Mouse (Mus musculus) midbrain, embryonic 10.5 days (tissue): ENCODE measurements around the gene 1810010H24Rik. TPM values are rescaled to one million over a fixed set of nuclear protein-coding genes. Genes with fewer than 3 reads are reported as not detected.
"Not testable (repeated sequence)": the region's sequence is repeated elsewhere in the genome, so short reads cannot be mapped to it uniquely, and the experiment has no call there.

Source experiments
- DNase-seq: peaks from one replicate; pipeline ENCODE4 v3.0.0-alpha.2; 2017; ENCODE audit warnings: low spot score
- H3K27ac ChIP-seq: fragments of 300-500 bp; sonication (generic); replicated peaks from 2 replicates; pipeline ENCODE4 v1.5.1; 2016; ENCODE audit warnings: mild to moderate bottlenecking
- H3K27me3 ChIP-seq: fragments of 300-500 bp; sonication (generic); 2 replicates; pipeline ENCODE4 v1.6.1; 2016; ENCODE audit warnings: low read depth, mild to moderate bottlenecking; ENCODE audit not compliant: poor library complexity, severe bottlenecking
- H3K36me3 ChIP-seq: fragments of 300-500 bp; sonication (generic); 2 replicates; pipeline ENCODE4 v1.6.1; 2016; ENCODE audit warnings: mild to moderate bottlenecking, moderate library complexity
- H3K4me1 ChIP-seq: fragments of 300-500 bp; sonication (generic); 2 replicates; pipeline ENCODE4 v1.6.1; 2016
- H3K4me3 ChIP-seq: fragments of 300-500 bp; sonication (generic); 2 replicates; pipeline ENCODE4 v1.5.1; 2016; ENCODE audit warnings: mild to moderate bottlenecking, moderate library complexity
- H3K9me3 ChIP-seq: fragments of 300-500 bp; sonication (generic); replicated peaks from 2 replicates; pipeline ENCODE4 v1.6.1; 2016; ENCODE audit warnings: mild to moderate bottlenecking
- WGBS: fragments of 180-500 bp; shearing (Covaris S2); methylation state at CpG from one replicate; pipeline ENCODE4 v1.1.7; 2016; 5-methylcytosine and 5-hydroxymethylcytosine counted together
- polyA plus RNA-seq: library from polyadenylated mRNA; unstranded; fragments of >200 nt; fragmentation: Nextera tagmentation; extraction: Ambion mirVana; gene quantifications from 2 replicates; pipeline ENCODE4 v1.2.1, GENCODE M21; 2016

1810010H24Rik gene
- polyA plus RNA-seq, 1 experiment from 2014 or later, result 2.0 TPM

DNA sequence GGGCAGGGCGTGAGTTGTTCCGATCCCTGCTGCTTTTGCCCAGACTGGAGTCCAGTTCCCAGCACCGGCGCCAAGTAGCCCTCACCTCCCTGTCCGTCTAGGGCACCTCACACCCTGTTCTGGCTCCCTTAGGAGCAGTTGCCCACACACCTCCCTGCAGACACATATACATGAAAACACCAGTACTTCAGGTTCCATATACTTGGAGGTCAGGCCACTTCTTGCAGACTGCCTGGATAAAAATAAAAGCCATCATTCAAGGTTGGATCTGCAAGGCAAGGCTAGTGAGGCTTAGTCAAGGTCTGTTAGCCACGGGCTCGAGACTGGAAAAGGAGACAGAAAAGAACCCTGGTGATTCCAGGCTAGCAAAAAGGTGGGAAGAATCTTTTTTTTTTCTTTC, 6.2 kb downstream of the 1810010H24Rik start:
- peaks cover 25% of the 10 kb centered on the region for H3K27me3 ChIP-seq
- H3K9me3 ChIP-seq, result no peaks in the 10 kb centered on the region
- 24% methylated on average over 7 of the region's 7 CpGs for WGBS
- DNase-seq, result peak; percentile 36
- peaks cover 22% of the 10 kb centered on the region for H3K36me3 ChIP-seq
- H3K4me3 ChIP-seq, result no peak overlapping the region
- H3K4me1 ChIP-seq, result peaks cover 45% of the 10 kb centered on the region
- peak overlapping the region; percentile 49; the same call in 1 of the 2 replicates for H3K27ac ChIP-seq

DNA sequence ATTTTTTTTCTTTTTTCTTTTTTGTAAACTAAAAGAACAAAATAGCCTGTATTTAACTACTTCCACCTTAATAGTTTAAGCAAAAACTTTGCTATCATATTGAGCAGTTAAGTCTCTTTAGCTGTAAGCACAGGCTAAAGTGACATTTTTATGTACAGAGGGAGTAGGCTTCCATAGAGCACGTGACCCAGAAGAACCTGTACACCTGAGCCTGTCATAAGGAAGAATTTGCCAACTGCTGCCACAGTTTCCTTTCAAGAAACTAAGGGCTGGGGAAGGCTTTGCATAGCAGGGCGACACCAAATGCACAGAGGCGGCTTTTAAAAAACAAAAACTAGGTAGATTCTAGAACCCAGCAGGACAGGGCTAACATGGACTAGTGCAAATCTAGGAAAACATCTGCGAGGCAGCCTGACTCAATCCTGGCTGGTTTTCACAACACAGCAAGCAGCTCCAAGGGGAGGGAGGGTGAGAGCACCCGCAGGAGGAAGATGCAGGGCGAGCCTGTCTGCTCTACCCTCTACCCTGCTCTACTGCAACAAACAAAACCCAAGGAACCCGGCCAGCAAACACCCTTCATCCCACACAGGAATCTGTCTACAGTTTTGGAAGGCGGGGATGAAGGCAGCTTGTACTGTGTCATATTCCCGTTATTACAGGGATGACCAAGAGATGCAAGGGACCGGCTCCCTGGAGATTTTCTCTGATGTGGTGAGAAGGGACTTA, 8.8 kb downstream of the 1810010H24Rik start:
- Histone ChIP-seq H3K27me3 (peaks cover 10% of the 10 kb centered on the region), H3K36me3 (peaks cover 48% of the 10 kb centered on the region), H3K4me3 (no peak overlapping the region), H3K4me1 (peaks cover 23% of the 10 kb centered on the region), H3K27ac (no peak overlapping the region), H3K9me3 (no peaks in the 10 kb centered on the region)
- 87% methylated on average over 10 of the region's 10 CpGs for WGBS
- DNase-seq, result no peak

DNA sequence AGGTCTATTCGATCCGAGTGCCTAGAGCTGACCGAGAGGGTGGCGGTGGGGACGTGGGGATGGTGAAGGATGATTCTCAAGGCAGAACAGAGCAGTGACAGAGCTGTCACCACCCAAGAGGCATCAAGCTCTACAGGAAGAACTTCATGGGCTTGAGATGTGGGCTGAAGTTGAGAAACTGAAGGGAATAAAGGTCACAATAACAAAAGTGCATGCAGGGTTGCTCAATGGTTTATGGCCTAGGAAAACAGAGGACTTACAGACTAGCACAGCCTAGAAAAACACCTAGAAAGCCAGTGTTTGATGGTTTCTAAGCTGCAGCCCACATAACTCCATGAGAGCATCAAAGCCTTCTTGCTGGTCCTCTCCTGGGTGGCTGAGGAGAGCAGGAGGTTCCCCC, 13.9 kb downstream of the 1810010H24Rik start:
- Histone ChIP-seq H3K9me3 (no peaks in the 10 kb centered on the region), H3K4me1 (no peaks in the 10 kb centered on the region), H3K27me3 (no peaks in the 10 kb centered on the region), H3K36me3 (peaks cover 98% of the 10 kb centered on the region), H3K4me3 (no peak overlapping the region), H3K27ac (no peak overlapping the region)
- 94% methylated on average over 5 of the region's 5 CpGs for WGBS
- no peak for DNase-seq

DNA sequence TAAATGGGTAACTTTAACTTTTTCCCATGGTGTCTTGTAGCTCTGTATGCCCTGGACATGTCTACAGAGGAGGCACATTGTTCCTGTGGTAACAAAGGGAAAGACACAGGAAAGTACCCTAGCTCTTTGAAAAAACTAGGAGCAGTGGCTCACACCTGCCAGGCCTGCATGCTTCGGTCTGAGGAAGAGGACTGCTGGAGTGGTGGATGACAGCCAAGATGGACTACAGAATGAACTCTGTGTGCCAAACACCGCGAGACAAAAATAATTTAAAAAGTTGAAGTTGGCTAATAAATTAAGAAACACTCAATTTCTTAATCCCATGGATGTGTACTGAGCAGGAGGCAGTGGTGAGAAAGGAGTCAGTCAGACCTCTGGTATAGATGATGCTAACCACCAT, 15.9 kb downstream of the 1810010H24Rik start:
- Histone ChIP-seq H3K36me3 (peaks cover 98% of the 10 kb centered on the region), H3K27ac (no peak overlapping the region), H3K27me3 (no peaks in the 10 kb centered on the region), H3K9me3 (no peaks in the 10 kb centered on the region), H3K4me1 (no peaks in the 10 kb centered on the region), H3K4me3 (no peak overlapping the region)
- WGBS, result 98% methylated on average over 3 of the region's 3 CpGs
- DNase-seq, result no peak

DNA sequence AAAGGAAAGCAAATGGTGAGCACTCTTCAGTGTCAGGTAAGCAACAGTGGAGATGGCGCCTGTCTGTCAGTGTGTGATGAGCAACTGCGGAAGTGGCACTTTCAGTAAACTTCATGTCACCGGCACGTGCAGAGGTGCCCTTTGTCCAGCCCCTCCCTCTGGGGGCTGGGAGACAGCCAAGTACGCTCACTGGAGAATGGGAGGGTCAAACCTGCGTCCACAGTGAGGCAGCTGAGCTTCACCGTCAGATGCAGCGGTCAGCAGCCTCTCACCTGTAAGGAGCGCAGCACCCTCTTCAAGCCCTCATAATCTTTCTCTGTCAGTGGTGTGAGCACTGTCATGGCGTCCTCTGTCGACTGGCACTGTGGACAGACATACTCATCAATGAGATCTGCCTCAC, 17.9 kb downstream of the 1810010H24Rik start:
- Histone ChIP-seq H3K27ac (no peak overlapping the region), H3K4me1 (no peaks in the 10 kb centered on the region), H3K9me3 (no peaks in the 10 kb centered on the region), H3K36me3 (peaks cover 98% of the 10 kb centered on the region), H3K27me3 (no peaks in the 10 kb centered on the region), H3K4me3 (no peak overlapping the region)
- no peak for DNase-seq
- WGBS, result 95% methylated on average over 11 of the region's 11 CpGs

DNA sequence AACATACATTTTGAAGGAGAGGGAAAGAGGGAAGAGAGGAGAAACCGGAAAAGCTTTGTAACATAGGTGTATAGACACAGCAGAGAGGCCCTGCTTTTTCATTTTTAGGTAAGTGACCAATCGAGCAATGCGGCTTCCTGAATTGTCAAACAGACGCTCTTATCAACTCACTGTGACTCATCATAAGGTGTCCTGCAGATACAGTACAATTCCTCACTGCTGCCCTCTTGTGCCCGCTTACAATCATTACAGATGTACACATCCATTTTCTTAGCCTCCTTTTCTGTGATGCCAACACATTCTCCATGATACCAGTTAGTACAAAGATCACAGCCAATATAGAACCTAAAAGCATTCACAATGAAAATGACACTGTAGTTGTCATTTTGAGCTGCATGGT, 18.8 kb downstream of the 1810010H24Rik start:
- 73% methylated on average over 5 of the region's 5 CpGs for WGBS
- Histone ChIP-seq H3K27me3 (no peaks in the 10 kb centered on the region), H3K4me1 (no peaks in the 10 kb centered on the region), H3K27ac (no peak overlapping the region), H3K9me3 (no peaks in the 10 kb centered on the region), H3K4me3 (no peak overlapping the region), H3K36me3 (peaks cover 89% of the 10 kb centered on the region)
- DNase-seq, result no peak

DNA sequence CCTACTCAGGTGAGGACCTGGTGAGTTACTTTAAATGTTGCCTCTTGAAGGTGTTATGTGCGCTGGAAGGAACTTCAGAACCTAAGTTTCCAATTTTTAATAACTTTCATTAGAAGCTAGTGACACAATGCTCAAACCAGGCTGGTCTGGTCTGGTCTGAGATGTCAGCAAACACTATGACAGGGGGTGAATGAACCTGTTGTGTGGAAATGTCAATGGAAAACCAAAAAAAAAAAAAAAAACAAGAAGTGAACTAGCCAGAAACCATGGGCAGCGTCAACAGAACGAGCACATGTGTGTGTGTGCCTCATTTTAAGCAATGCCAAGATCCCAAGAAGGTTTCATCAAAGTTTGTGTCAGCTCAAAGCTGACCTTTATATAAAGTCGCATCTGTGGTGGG, 20.1 kb downstream of the 1810010H24Rik start:
- DNase-seq, result no peak
- Histone ChIP-seq H3K27ac (no peak overlapping the region), H3K4me1 (no peaks in the 10 kb centered on the region), H3K9me3 (no peaks in the 10 kb centered on the region), H3K36me3 (peaks cover 81% of the 10 kb centered on the region), H3K27me3 (no peaks in the 10 kb centered on the region), H3K4me3 (no peak overlapping the region)
- WGBS, result 96% methylated on average over 4 of the region's 4 CpGs

DNA sequence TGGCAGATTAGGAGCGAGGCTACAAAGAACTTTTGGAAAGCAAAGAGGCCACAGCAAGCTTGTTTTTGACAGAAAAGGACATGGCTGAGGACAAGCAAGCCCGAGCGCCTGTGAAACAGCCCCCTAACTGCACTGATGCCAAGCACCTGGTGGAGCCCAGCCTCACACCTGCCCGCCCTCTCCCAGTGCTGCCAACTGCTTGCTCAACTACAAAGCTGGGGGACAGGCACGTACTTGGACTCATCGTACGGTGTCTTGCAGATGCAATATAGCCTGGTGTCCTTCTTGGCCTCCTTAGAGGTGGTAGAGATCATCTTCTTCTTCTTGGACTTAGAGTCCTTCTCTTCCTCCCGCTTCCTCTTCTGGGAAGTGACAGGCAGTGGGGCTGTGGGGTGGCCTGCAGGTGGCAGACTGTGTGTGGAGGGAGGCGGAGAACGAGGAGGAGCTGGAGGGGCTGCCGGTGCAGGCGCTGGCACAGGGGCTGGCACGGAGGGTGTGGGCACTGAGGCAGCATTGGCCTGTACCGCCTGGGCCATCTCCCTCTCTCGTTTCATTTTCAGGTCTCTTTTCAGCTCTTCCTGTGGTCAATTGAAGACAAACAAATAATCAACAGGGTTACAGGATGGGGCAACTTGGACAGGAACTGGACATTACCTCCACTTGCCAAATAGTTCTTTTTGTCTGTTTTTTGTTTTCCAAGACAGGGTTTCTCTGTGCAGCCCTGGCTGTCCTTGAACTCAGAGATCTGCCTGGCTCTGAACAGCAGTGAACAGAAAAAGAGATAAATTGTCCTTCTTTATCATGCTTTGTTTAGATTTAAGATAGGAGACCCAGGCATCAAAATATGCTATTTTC, 21.5 kb downstream of the 1810010H24Rik start:
- Histone ChIP-seq H3K4me3 (no peak overlapping the region), H3K9me3 (no peaks in the 10 kb centered on the region), H3K27ac (no peak overlapping the region), H3K27me3 (no peaks in the 10 kb centered on the region), H3K36me3 (peaks cover 77% of the 10 kb centered on the region), H3K4me1 (no peaks in the 10 kb centered on the region)
- DNase-seq, result no peak
- 93% methylated on average over 15 of the region's 15 CpGs for WGBS

DNA sequence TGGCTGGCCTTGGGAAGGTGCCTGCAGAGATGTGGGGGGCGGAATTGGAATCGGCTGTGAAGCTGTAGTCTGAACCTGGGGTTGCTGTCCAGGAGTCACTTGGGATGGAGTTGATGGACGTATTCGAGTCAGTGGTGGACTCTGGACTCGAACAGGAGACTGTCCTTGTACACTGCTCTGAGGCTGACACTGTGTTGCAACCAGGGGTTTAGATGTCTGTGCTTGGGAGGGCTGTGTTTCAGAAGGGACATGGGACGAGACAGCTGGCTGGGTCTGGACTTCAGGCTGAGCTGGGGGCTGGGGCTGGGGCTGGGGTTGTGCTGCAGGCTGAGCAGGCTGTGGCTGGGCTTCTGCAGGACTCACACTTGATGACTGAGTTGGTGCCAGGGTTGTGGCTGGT, 29.4 kb downstream of the 1810010H24Rik start:
- DNase-seq, result no peak
- H3K4me3 ChIP-seq, result no peak overlapping the region
- peaks cover 90% of the 10 kb centered on the region for H3K36me3 ChIP-seq
- no peaks in the 10 kb centered on the region for H3K27me3 ChIP-seq
- no peaks in the 10 kb centered on the region for H3K4me1 ChIP-seq
- no peak overlapping the region for H3K27ac ChIP-seq
- no peaks in the 10 kb centered on the region for H3K9me3 ChIP-seq
- WGBS, result 92% methylated on average over 6 of the region's 6 CpGs

DNA sequence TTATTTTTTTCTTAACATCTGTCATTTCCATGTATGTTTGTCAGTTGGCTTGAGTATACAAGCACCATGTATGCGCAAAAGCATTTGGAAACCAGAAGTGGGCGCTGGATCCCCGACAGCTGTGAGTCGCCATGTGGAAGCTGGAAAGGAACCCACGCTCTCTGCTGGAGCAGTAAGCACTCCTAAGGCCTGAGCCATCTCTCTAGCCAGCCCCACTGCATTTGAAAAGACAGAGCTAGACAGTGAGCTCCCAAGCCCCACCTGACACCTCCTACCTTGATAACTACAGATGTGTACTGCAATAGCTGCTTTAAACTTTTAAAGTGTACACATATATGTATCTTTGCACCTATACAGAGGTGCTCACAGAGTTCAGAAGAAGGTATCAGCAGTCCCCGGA, 31.9 kb downstream of the 1810010H24Rik start:
- H3K27ac ChIP-seq, result no peak overlapping the region
- H3K9me3 ChIP-seq, result no peaks in the 10 kb centered on the region
- H3K27me3 ChIP-seq, result no peaks in the 10 kb centered on the region
- H3K4me3 ChIP-seq, result no peak overlapping the region
- H3K4me1 ChIP-seq, result no peaks in the 10 kb centered on the region
- H3K36me3 ChIP-seq, result peaks cover 99% of the 10 kb centered on the region
- 92% methylated on average over 6 of the region's 6 CpGs for WGBS
- DNase-seq, result no peak

DNA sequence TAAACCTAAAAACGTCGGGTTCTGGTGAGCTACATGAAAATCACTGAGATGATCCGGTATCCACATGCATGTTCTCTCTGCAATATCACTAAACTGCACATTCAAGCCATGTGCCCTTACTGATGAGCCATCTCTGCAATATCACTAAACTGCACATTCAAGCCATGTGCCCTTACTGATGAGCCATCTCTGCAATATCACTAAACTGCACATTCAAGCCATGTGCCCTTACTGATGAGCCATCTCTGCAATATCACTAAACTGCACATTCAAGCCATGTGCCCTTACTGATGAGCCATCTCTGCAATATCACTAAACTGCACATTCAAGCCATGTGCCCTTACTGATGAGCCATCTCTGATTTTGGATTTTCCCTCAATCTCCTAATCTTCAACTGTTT, 34.2 kb downstream of the 1810010H24Rik start:
- WGBS, result 99% methylated on average over 3 of the region's 3 CpGs
- DNase-seq, H3K9me3 ChIP-seq, H3K27ac ChIP-seq, H3K27me3 ChIP-seq, H3K4me3 ChIP-seq, H3K4me1 ChIP-seq: not testable (repeated sequence)
- peaks cover 97% of the 10 kb centered on the region for H3K36me3 ChIP-seq

DNA sequence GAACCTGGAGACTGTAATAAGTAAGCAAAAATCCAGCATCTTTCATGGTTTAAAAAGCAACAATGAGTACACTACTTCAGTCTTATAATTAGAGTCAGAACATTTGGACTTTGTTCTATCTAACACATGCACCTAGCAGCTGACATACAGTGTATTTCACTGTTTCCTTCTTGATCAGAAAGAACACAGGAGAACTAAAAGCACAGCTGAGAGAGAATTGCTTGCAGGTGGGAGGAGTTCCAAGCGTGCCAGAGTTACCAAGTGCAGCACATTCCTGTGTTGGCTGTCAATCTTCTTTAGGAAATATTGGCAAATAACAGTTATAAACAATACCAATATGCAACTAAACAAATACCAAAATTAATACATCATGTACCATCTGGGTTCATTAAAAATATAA, 35.5 kb downstream of the 1810010H24Rik start:
- H3K27me3 ChIP-seq, result no peaks in the 10 kb centered on the region
- no peak for DNase-seq
- 91% methylated on average over 1 of the region's 1 CpGs for WGBS
- no peaks in the 10 kb centered on the region for H3K4me1 ChIP-seq
- H3K36me3 ChIP-seq, result peaks cover 97% of the 10 kb centered on the region
- no peaks in the 10 kb centered on the region for H3K9me3 ChIP-seq
- H3K4me3 ChIP-seq, result no peak overlapping the region
- H3K27ac ChIP-seq, result no peak overlapping the region

DNA sequence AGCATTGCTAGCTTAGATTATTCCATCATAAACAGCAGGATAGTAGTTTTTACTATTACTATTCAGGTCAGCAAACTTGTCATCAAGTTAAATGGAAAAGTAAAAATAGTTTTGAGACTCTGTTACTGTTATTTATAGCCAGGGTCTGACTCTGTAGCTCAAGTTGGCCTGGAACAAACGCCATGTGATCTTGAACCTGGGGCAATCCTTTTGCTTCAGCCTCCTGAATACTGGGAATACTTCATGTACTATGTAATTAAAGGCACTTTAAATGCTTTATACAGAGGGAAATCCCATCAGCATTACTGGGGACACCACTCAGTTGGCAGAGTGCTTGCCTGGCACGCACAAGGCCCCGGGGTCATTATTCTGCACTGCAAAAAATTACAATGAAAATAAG, 37.6 kb downstream of the 1810010H24Rik start:
- 96% methylated on average over 3 of the region's 3 CpGs for WGBS
- no peak for DNase-seq
- H3K27me3 ChIP-seq, result no peaks in the 10 kb centered on the region
- H3K4me1 ChIP-seq, result no peaks in the 10 kb centered on the region
- H3K36me3 ChIP-seq, result peaks cover 97% of the 10 kb centered on the region
- H3K27ac ChIP-seq, result no peak overlapping the region
- H3K9me3 ChIP-seq, result no peaks in the 10 kb centered on the region
- H3K4me3 ChIP-seq, result no peak overlapping the region
